Mouse (Mus musculus) cerebellum, postnatal 25 days (tissue): ENCODE measurements around the gene Actr3.

Experiments
- DNase-seq, 2 experiments: peaks; one replicate each; pipeline ENCODE4 v3.0.0; 2021; ENCODE audit warnings: mixed read lengths in 2 of 2

The Actr3 gene

GRCm38 (mm10) chr1:125435369-125436135, at the start of gene Actr3:
Gene Actr3 (minus strand): TSS chr1:125435727.
- peak; percentile 100 for DNase-seq

GRCm38 (mm10) chr1:125482459-125483287, 47.1 kb upstream of the Actr3 start:
- no peak for DNase-seq

GRCm38 (mm10) chr1:125481842-125482241, 46.3 kb upstream of the Actr3 start:
- DNase-seq, result no peak

- no peak for DNase-seq
These were observed 43.1 kb upstream of the Actr3 start for GRCm38 (mm10) chr1:125478588-125478987.

- DNase-seq, result no peak
These were observed 40.6 kb upstream of the Actr3 start for GRCm38 (mm10) chr1:125475961-125476682.

- DNase-seq, result no peak
These were observed 38.3 kb upstream of the Actr3 start for GRCm38 (mm10) chr1:125473866-125474265.

- DNase-seq, result no peak
These were observed 37.7 kb upstream of the Actr3 start for GRCm38 (mm10) chr1:125473126-125473666.

- DNase-seq, result no peak
These were observed 35.5 kb upstream of the Actr3 start for GRCm38 (mm10) chr1:125470805-125471648.

- DNase-seq, result no peak
These were observed 32.4 kb upstream of the Actr3 start for GRCm38 (mm10) chr1:125467936-125468335.

GRCm38 (mm10) chr1:125466621-125467257, 31.2 kb upstream of the Actr3 start:
- no peak for DNase-seq

GRCm38 (mm10) chr1:125464011-125464410, 28.5 kb upstream of the Actr3 start:
- DNase-seq, result no peak

- no peak for DNase-seq
These were observed 27.8 kb upstream of the Actr3 start for GRCm38 (mm10) chr1:125463349-125463748.

- no peak for DNase-seq
These were observed 27.4 kb upstream of the Actr3 start for GRCm38 (mm10) chr1:125462917-125463316.

GRCm38 (mm10) chr1:125458531-125458930, 23.0 kb upstream of the Actr3 start:
- DNase-seq, result peak; percentile 32 to 65

GRCm38 (mm10) chr1:125455128-125455527, 19.6 kb upstream of the Actr3 start:
- DNase-seq, result no peak

- DNase-seq, result no peak
These were observed 14.9 kb upstream of the Actr3 start for GRCm38 (mm10) chr1:125450282-125451000.

- no peak for DNase-seq
These were observed 12.4 kb upstream of the Actr3 start for GRCm38 (mm10) chr1:125447926-125448325.

GRCm38 (mm10) chr1:125441679-125442078, 6.2 kb upstream of the Actr3 start:
- no peak for DNase-seq

- DNase-seq, result no peak
These were observed 5.7 kb upstream of the Actr3 start for GRCm38 (mm10) chr1:125441251-125441650.

- DNase-seq, result no peak
These were observed 4.0 kb upstream of the Actr3 start for GRCm38 (mm10) chr1:125439556-125439955.

GRCm38 (mm10) chr1:125438826-125439225, 3.3 kb upstream of the Actr3 start:
- DNase-seq, result no peak
